Mouse (Mus musculus): ENCODE data around the gene Mlx. TPM values are rescaled to one million over a fixed set of nuclear protein-coding genes. Genes with fewer than 3 reads are reported as not detected.

The Mlx gene
- polyA plus RNA-seq, 1 experiment from 2014 or later, result 46.0 TPM

- Histone ChIP-seq H3K4me2 (ENCODE audit: low read length) (no peak overlapping the region), H3K9ac (ENCODE audit: low read depth, low read length) (no peak overlapping the region), H3K27ac (no peak overlapping the region), H3K36me3 (ENCODE audit: insufficient read depth, low read length) (peaks cover 32% of the 10 kb centered on the region), H3K4me1 (replicated peaks; ENCODE audit: insufficient read depth, low read length) (no peaks in the 10 kb centered on the region), H3K4me3 (replicated peaks; ENCODE audit: low read depth, low read length) (no peak overlapping the region), H3K27me3 (ENCODE audit: insufficient read depth, low read length) (no peaks in the 10 kb centered on the region), H3K9me3 (replicated peaks; ENCODE audit: low read length) (no peaks in the 10 kb centered on the region)
- TF ChIP-seq CTCF (IDR thresholded peaks at IDR 0.05; ENCODE audit: low read depth), result no peak
- ATAC-seq (replicated peaks; ENCODE audit: low FRiP score, low read depth), result no peak
- WGBS, result 91% methylated on average over 6 of the region's 6 CpGs
- no peak for DNase-seq (ENCODE audit: low spot score)
These were observed 36.0 kb upstream of the Mlx start for GRCm38 (mm10) chr11:101051051-101051493.

GRCm38 (mm10) chr11:101051617-101052016 lies 35.5 kb upstream of the Mlx start:
- no peak overlapping the region for H3K9ac ChIP-seq (ENCODE audit: low read depth, low read length)
- no peak overlapping the region for H3K27ac ChIP-seq
- no peaks in the 10 kb centered on the region for H3K4me1 ChIP-seq (replicated peaks; ENCODE audit: insufficient read depth, low read length)
- TF ChIP-seq CTCF (IDR thresholded peaks at IDR 0.05; ENCODE audit: low read depth), result no peak
- H3K4me3 ChIP-seq (replicated peaks; ENCODE audit: low read depth, low read length), result no peak overlapping the region
- ATAC-seq (replicated peaks; ENCODE audit: low FRiP score, low read depth), result no peak
- peaks cover 29% of the 10 kb centered on the region for H3K36me3 ChIP-seq (ENCODE audit: insufficient read depth, low read length)
- H3K9me3 ChIP-seq (replicated peaks; ENCODE audit: low read length), result no peaks in the 10 kb centered on the region
- no peaks in the 10 kb centered on the region for H3K27me3 ChIP-seq (ENCODE audit: insufficient read depth, low read length)
- no peak for DNase-seq (ENCODE audit: low spot score)
- 80% methylated on average over 8 of the region's 8 CpGs for WGBS
- no peak overlapping the region for H3K4me2 ChIP-seq (ENCODE audit: low read length)

DNA sequence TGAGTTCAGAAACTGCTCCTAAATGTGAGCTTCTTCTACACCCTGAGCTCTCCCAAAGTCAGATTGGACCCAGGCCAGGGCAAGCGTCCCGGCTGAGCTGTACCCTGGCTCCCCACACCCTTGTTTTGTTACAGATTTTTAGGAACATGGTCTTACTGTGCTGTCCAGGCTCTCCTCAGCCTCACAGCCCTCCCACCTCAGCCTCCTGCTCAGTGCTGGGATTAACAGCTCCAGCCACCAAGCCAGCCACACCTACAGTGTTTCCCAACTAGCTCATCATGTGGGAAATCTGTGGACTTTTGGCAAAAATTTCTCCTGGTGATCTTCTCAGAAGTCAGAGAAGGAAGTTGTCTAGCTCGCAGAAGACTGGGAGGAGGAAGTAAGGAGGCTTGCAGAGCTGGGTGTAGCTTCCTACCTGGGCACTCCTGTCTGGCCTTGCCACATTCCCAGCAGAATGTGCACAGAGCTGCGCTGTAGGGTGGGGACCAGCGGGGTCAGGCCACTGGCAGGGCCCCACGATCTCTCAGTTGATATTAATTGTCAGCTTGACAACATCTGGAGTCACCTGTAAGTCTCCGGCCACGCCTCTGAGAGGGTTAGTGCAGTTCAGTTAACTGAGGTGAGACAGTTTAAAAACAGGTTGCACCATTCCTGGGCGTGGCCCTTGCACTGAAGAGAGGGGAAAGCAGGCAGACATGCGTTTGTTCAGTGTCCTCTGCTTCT lies 34.2 kb upstream of the Mlx start:
- WGBS, result 83% methylated on average over 10 of the region's 10 CpGs
- H3K9ac ChIP-seq (ENCODE audit: low read depth, low read length), result no peak overlapping the region
- H3K9me3 ChIP-seq (replicated peaks; ENCODE audit: low read length), result no peaks in the 10 kb centered on the region
- H3K27ac ChIP-seq, result peak overlapping the region; percentile 1; the same call in 1 of the 2 replicates
- no peak for TF ChIP-seq CTCF (IDR thresholded peaks at IDR 0.05; ENCODE audit: low read depth)
- no peaks in the 10 kb centered on the region for H3K4me1 ChIP-seq (replicated peaks; ENCODE audit: insufficient read depth, low read length)
- no peak overlapping the region for H3K4me2 ChIP-seq (ENCODE audit: low read length)
- ATAC-seq (replicated peaks; ENCODE audit: low FRiP score, low read depth) (no peak), DNase-seq (ENCODE audit: low spot score) (no peak)
- no peak overlapping the region for H3K4me3 ChIP-seq (replicated peaks; ENCODE audit: low read depth, low read length)
- peaks cover 26% of the 10 kb centered on the region for H3K36me3 ChIP-seq (ENCODE audit: insufficient read depth, low read length)
- no peaks in the 10 kb centered on the region for H3K27me3 ChIP-seq (ENCODE audit: insufficient read depth, low read length)

GRCm38 (mm10) chr11:101053974-101054373 lies 33.1 kb upstream of the Mlx start:
- H3K4me1 ChIP-seq (replicated peaks; ENCODE audit: insufficient read depth, low read length), result 0 out of 2 replicates have a peak, but pooled peaks cover 4% of the 10 kb centered on the region
- no peak overlapping the region for H3K9ac ChIP-seq (ENCODE audit: low read depth, low read length)
- ATAC-seq (replicated peaks; ENCODE audit: low FRiP score, low read depth), result no peak
- TF ChIP-seq CTCF (IDR thresholded peaks at IDR 0.05; ENCODE audit: low read depth), result peak; percentile 50
- H3K27ac ChIP-seq, result no peak overlapping the region
- H3K27me3 ChIP-seq (ENCODE audit: insufficient read depth, low read length), result no peaks in the 10 kb centered on the region
- 97% methylated on average over 1 of the region's 1 CpGs for WGBS
- no peak overlapping the region for H3K4me3 ChIP-seq (replicated peaks; ENCODE audit: low read depth, low read length)
- DNase-seq (ENCODE audit: low spot score), result no peak
- H3K9me3 ChIP-seq (replicated peaks; ENCODE audit: low read length), result no peaks in the 10 kb centered on the region
- no peak overlapping the region for H3K4me2 ChIP-seq (ENCODE audit: low read length)
- H3K36me3 ChIP-seq (ENCODE audit: insufficient read depth, low read length), result peaks cover 18% of the 10 kb centered on the region

GRCm38 (mm10) chr11:101055418-101055817 lies 31.7 kb upstream of the Mlx start:
- Histone ChIP-seq H3K9ac (ENCODE audit: low read depth, low read length) (0 out of 2 replicates have a peak overlapping the region, but pooled peaks have one; percentile 13), H3K36me3 (ENCODE audit: insufficient read depth, low read length) (peaks cover 7% of the 10 kb centered on the region), H3K4me3 (replicated peaks; ENCODE audit: low read depth, low read length) (no peak overlapping the region), H3K4me1 (replicated peaks; ENCODE audit: insufficient read depth, low read length) (peaks cover 7% of the 10 kb centered on the region; the same call in 1 of the 2 replicates), H3K9me3 (replicated peaks; ENCODE audit: low read length) (no peaks in the 10 kb centered on the region), H3K27ac (no peak overlapping the region), H3K4me2 (ENCODE audit: low read length) (no peak overlapping the region), H3K27me3 (ENCODE audit: insufficient read depth, low read length) (no peaks in the 10 kb centered on the region)
- 76% methylated on average over 14 of the region's 14 CpGs for whole genome bisulfite sequencing
- TF ChIP-seq CTCF (IDR thresholded peaks at IDR 0.05; ENCODE audit: low read depth), result no peak
- no peak for ATAC-seq (replicated peaks; ENCODE audit: low FRiP score, low read depth)
- no peak for DNase-seq (ENCODE audit: low spot score)

DNA sequence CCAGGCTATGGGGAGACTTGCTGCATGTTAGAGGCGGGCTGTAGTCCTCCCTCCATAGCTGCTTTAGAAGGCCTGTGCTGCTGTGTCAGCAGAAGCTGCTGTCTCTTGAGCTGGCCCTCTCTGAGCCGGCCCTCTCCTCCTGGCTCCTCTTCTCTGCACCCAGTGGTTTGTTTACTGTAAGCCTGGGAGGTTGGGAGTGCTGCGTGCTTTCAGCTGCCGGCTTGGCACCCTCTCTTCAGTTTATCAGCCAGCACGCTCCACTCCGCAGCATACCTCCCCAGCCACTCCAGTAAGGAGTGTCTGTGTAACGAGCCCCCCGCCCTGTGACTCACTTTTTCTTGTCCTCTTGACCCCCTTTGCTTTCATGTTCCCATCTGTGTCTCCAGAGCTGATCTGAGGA lies 30.2 kb upstream of the Mlx start:
- Histone ChIP-seq H3K4me2 (ENCODE audit: low read length) (no peak overlapping the region), H3K9me3 (replicated peaks; ENCODE audit: low read length) (no peaks in the 10 kb centered on the region)
- ATAC-seq (replicated peaks; ENCODE audit: low FRiP score, low read depth), result no peak; the same call in 1 of the 2 replicates

More for the DNA sequence above, 30.2 kb upstream of the Mlx start:
- peaks cover 7% of the 10 kb centered on the region; the same call in 1 of the 2 replicates for H3K4me1 ChIP-seq (replicated peaks; ENCODE audit: insufficient read depth, low read length)
- H3K9ac ChIP-seq (ENCODE audit: low read depth, low read length), result no peak overlapping the region
- DNase-seq (ENCODE audit: low spot score), result no peak
- no peak overlapping the region for H3K4me3 ChIP-seq (replicated peaks; ENCODE audit: low read depth, low read length)
- TF ChIP-seq CTCF (IDR thresholded peaks at IDR 0.05; ENCODE audit: low read depth), result no peak
- H3K36me3 ChIP-seq (ENCODE audit: insufficient read depth, low read length), result peaks cover 3% of the 10 kb centered on the region; the same call in 1 of the 2 replicates
- no peaks in the 10 kb centered on the region for H3K27me3 ChIP-seq (ENCODE audit: insufficient read depth, low read length)
- 41% methylated on average over 8 of the region's 8 CpGs for WGBS
- H3K27ac ChIP-seq, result peak overlapping the region; percentile 50
